Mouse (Mus musculus): ENCODE results near the gene Stxbp1.

Gene Stxbp1

DNA sequence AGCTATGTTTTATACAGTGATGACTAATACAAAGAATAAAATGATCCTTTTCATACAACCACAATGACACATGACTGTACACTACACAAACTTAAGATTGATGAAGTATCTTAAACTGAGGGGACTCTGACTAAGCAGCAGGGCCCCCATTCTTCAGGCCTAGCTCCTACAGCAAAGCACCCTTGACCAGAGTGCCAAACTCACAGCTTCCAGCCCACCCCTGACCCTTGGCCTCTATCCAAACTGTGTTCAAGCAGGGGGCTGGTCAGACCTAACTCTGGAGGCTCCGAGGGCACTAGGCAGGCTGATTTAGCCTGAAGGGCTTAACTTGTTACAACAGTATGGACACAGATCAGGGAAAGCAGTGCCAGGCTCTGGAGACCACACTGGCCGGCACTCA is 58.5 kb downstream of the Stxbp1 start:
- DNase-seq (ENCODE audit: low spot score in 2 of 2) = no peak

GRCm38 (mm10) chr2:32787176-32787575 is 59.9 kb downstream of the Stxbp1 start:
- DNase-seq (ENCODE audit: low spot score in 2 of 2) = no peak

GRCm38 (mm10) chr2:32784048-32784681 is 62.9 kb downstream of the Stxbp1 start, which contains the start of gene Cfap157:
Gene Cfap157 (minus strand): TSS chr2:32784428.
- peak in 1 of 2 experiments; percentile 35 for DNase-seq (ENCODE audit: low spot score in 2 of 2)

GRCm38 (mm10) chr2:32781710-32782109 is 65.3 kb downstream of the Stxbp1 start:
- DNase-seq (ENCODE audit: low spot score in 2 of 2) = no peak

GRCm38 (mm10) chr2:32779714-32780113 is 67.3 kb downstream of the Stxbp1 start:
- no peak for DNase-seq (ENCODE audit: low spot score in 2 of 2)

- DNase-seq (ENCODE audit: low spot score in 2 of 2) = peak in 1 of 2 experiments; percentile 61
Observed at GRCm38 (mm10) chr2:32779131-32779530, 67.9 kb downstream of the Stxbp1 start.

DNA sequence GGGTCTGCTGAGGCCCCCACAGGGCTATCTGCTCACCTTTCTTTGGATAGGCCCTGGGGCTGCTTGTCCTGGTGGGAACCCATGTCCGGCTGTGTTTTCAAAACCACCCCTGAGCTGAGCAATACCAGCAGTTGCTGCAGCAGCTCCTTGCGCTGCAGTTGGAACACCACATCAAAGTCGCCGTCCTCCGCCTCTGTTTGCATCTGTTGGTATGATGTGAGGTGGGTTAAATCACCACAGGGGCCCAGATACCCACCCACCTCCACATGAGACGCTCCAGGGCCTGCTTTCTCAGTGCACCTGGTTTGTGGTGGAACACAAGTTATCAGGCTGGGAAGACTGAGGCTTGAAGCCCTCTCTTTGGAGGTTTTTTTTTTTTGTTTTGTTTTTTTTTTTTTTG is 69.0 kb downstream of the Stxbp1 start:
- DNase-seq (ENCODE audit: low spot score in 2 of 2) = no peak

DNA sequence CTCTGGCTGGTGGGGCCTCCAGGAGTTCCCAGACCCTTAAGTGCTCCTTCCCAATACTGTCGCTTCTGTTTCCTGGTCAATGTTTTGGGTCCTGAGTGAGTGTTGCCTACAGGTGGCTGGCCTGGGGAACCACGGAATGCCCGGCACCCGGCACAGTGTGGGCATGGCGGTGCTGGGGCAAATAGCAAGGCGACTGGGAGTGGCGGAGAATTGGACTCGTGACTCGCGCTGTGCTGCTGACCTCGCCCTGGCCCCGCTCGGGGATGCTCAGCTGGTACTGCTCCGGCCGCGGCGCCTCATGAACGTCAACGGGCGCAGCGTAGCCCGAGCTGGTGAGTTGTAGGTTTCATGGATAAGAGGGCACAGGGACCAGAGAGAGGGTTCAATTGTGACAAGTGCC is 70.9 kb downstream of the Stxbp1 start:
- no peak for DNase-seq (ENCODE audit: low spot score in 2 of 2)

DNA sequence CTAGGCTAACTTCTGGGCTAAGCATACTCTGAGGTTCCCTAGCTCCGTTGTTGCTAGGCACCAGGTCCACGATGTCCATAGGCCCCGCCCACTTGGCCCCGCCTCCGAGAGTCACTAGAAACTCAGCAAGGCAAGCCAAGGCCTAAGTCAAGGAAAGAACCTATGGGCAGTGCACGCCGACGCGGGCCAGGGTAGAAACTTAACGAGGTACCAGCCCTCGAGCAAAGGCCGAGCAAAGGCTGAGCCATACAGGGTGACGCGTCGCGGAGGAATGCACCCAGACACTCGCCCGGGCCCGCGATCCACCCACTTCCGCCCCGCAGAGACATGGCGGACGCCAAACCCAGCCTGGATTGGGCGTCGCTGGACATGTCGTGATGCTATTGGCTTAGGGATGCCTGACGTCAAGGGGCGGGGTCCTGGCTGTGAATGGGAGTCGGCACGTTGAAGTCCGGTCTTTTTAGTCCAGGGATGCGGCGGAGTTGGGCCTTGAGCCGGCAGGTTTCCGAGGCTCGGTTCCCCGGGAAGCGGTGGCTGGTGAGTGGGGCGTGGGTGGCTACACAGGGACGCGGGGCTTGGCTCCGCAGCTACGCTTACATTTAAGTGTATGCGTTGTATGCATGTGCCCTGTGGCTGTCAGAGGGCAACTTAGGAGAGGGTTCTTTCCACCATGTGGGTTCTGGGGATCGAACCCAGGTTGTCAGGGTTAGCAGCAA is 71.5 kb downstream of the Stxbp1 start, which contains the start of the genes Ttc16 and Ptrh1:
Gene Ttc16 (minus strand): TSS at position 275 of the 716 bp plus-strand sequence.
Gene Ptrh1 (plus strand): TSS at position 428 of the 716 bp plus-strand sequence.
- DNase-seq (ENCODE audit: low spot score in 2 of 2) = peak; percentile 89 to 97

- no peak for DNase-seq (ENCODE audit: low spot score in 2 of 2)
Observed at GRCm38 (mm10) chr2:32772626-32773279, 74.3 kb downstream of the Stxbp1 start.

GRCm38 (mm10) chr2:32771886-32772285 is 75.2 kb downstream of the Stxbp1 start:
- DNase-seq (ENCODE audit: low spot score in 2 of 2) = no peak

DNA sequence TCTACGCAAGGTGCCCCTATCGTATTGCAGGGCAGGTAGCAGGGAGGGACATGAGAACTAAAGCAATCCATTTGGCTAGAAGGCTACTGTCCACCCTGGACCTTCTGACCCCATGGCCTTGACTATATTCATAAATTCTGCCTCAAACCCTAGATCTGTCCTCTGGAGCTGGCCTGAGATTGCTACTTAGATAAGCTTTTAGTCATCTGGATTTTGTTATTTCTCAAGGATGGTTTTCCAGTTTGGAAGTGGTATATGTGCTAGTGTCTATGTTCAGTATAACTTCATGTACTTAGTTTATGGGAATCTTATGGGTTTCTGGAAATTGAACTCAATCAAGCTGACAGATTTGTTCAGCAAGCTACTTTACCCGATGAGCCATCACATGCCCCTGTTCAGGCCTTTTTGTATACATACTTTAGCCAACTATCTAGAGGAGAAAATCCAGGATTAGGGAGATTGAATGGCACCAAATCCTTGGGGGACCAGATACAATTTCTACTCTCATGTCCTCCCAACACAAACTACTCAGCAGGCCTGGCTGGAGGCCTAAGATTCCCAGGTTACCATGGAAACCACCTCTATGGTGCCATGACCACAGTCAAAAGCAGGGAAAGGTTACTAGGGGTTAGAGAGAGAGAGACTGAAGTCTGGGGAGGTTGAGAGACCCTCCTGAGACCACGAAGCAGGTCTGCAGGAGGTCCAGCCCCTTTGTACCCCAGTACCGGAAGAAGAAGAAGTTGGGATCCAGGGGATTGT is 77.5 kb downstream of the Stxbp1 start:
- no peak for DNase-seq (ENCODE audit: low spot score in 2 of 2)

GRCm38 (mm10) chr2:32768661-32769285 is 78.3 kb downstream of the Stxbp1 start:
- DNase-seq (ENCODE audit: low spot score in 2 of 2) = no peak

- no peak for DNase-seq (ENCODE audit: low spot score in 2 of 2)
Observed at GRCm38 (mm10) chr2:32767241-32767640, 79.8 kb downstream of the Stxbp1 start.

- no peak for DNase-seq (ENCODE audit: low spot score in 2 of 2)
Observed at GRCm38 (mm10) chr2:32763353-32763752, 83.7 kb downstream of the Stxbp1 start.

GRCm38 (mm10) chr2:32761859-32762258 is 85.2 kb downstream of the Stxbp1 start:
- no peak for DNase-seq (ENCODE audit: low spot score in 2 of 2)

DNA sequence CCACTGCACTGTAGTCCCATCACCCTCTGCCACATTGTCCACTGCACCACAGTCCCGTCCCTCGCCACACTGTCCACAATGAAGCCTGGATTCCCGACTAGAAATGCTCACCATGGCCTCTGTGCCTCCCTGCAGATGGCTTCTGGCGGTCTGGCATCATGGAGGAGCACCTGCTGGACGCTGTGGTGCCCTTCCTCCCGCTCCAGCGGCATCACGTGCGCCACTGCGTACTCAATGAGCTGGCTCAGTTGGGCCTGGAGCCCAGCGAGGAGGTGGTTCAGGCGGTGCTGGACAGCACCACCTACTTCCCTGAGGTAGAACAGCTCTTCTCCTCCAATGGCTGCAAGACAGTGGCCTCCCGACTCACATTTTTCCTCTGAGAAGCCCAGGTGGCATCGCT is 85.7 kb downstream of the Stxbp1 start:
- no peak for DNase-seq (ENCODE audit: low spot score in 2 of 2)

DNA sequence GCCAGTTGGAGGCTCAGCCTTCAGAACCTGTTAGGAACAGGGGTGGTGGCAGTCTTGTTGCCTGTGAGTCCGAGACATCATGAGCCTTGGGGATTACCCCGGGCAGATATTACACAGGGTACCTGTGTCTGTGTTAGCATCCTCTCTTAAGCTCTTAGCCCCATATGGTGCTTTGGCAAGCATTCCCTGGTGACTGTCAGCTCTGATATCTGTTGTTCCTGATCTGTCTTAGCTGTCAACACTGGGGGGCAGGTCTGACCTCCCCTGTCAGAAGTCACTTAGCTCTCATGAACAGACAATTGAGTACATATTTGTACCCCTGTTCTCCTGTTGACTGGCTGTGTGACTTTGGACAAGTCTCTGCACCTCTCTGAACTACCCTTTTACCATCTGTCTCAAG is 88.0 kb downstream of the Stxbp1 start:
- DNase-seq (ENCODE audit: low spot score in 2 of 2) = no peak

DNA sequence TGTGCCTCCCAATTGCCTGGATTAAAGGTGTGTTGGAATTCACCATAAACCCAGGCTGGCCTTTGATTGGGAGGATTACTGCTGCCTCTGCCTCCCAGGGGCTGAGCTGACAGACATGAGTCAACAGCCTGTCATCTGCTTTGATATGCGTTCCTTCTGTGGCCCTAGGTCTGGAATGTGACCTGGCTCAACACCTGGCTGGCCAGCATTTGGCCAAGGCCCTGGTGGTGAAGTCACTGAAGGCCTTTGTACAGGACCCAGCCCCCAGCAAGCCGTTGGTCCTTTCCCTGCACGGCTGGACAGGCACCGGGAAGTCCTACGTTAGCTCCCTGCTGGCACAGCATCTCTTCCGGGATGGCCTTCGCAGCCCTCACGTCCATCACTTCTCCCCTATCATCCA is 88.5 kb downstream of the Stxbp1 start:
- no peak for DNase-seq (ENCODE audit: low spot score in 2 of 2)

DNA sequence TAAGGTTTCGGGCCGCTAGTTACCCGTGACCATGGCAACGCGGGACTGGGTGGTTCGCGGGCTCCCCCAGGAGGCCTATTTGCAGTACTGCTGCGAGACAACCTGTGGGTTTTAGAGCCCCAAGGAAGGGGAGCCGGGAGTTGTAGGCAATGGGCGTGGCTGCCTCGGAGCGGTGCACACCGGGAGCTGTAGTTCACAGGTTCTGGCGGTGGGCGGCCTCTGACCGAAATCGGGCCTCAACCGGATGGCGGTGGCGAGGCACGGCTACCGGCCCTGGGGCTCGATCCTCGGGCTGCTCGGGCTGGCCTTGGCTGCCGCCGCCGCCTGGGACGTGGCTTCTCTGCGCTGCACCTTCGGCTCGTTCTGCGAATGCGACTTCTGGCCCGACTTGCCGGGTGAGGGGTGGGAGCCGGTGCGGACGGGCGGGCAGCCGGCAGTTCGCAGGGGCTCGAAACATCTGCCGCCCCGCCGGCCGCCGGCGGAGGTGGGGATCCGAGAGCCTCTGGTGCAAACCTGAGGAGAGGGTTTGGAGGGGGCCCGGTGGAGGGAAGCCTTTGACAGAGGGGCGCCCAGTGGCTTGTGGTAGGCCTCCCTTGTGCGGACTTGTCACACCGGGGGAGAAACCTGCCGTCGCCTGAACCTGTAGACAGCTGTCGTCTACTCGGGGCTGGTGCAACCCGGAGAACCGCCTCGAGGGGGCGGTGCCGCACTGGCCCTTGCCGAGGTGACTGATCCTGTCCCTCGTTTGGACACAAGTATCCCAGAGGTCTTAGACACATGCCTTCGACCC is 89.8 kb downstream of the Stxbp1 start, which contains the start of gene Tor2a:
Gene Tor2a (plus strand): TSS at position 179 of the 790 bp plus-strand sequence.
- peak; percentile 94 to 98 for DNase-seq (ENCODE audit: low spot score in 2 of 2)

- no peak for DNase-seq (ENCODE audit: low spot score in 2 of 2)
Observed at GRCm38 (mm10) chr2:32756674-32757055, 90.4 kb downstream of the Stxbp1 start.

All from left cerebral cortex, adult 9 months (tissue).